Mouse (Mus musculus): ENCODE measurements at regions not wholly inside any gene's neighbourhood (a gene's known extent, or its start where the extent isn't known, plus 50 kb on each side); places are given as distances from the start of the nearest gene placed in this dataset.

DNA sequence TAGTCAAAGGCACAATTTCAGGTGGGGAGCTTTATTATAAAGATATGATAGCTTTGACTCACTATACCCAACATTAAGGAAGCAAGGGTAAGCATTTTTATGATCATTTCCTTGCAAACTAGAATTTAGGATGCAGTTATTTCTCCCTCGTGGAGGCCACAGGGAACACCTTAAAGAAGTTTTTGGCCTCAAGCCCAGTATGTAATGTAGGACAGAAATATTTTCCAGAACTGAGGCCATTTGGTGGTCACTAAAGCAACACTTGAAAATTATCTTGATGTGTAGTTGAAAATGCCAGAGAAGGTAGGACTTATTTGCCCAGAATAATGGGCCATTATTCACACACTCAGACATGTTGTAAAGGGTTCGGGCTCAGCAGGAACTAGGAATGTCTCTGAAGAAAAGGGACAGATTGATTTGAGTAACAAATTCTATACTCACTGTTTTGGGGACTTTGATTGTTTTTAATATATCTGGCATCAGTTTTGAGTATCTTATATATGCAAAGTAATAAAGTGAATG, 301.3 kb downstream of the Pros1 start:
- in situ Hi-C loops (cut with MboI; ENCODE audit: low sequenced_read_pairs in 2 of 2, unreplicated experiment in 2 of 2) = no loop called here
- TF ChIP-seq MAFK (IDR thresholded peaks at IDR 0.05; ENCODE audit: insufficient read depth, low read depth, low read length) = no peak
- H3K4me1 ChIP-seq (ENCODE audit: control insufficient read depth in 2 of 2, insufficient read depth in 2 of 2, low read length in 2 of 2, poor library complexity in 1 of 2) = no peaks in the 10 kb centered on the region
- H3K27ac ChIP-seq (ENCODE audit: insufficient read depth, low read depth, low read length, poor library complexity, severe bottlenecking) = no peak overlapping the region
- H3K4me3 ChIP-seq (ENCODE audit: insufficient read depth in 1 of 2, low read depth in 1 of 2, low read length in 2 of 2, poor library complexity in 1 of 2, severe bottlenecking in 1 of 2) = no peak overlapping the region
- H3K36me3 ChIP-seq (ENCODE audit: control insufficient read depth, insufficient read depth, low read length, poor library complexity, severe bottlenecking) = no peaks in the 10 kb centered on the region
- H3K9me3 ChIP-seq (ENCODE audit: control insufficient read depth, insufficient read depth, low read depth, low read length) = no peaks in the 10 kb centered on the region
- DNase-seq (ENCODE audit: low read depth, low spot score) = no peak
- H3K9ac ChIP-seq (ENCODE audit: insufficient read depth, low read depth, low read length, poor library complexity, severe bottlenecking) = no peak overlapping the region

DNA sequence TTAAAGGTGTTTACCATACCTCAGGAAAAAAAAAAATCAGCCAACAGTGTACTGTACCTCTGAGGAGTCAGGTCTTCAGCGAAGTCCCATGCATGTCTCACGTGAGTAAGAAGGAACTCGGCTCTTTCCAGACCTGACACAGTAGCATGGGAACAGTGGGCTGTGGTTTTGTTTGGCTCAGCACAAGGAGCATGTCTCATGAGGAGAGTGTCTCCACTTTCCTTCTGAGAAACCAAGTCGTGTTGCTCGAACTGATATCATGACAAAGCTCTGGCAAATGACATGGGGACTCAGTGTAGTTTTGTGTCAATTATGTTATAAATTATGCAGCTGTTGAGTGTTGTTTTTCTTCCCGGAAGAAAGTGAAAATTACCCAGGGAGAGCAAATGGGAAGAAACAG, 316.0 kb downstream of the Pros1 start:
- H3K9me3 ChIP-seq (ENCODE audit: control insufficient read depth, insufficient read depth, low read depth, low read length) = no peaks in the 10 kb centered on the region
- no peak for TF ChIP-seq ZNF384 (IDR thresholded peaks at IDR 0.05; ENCODE audit: low read depth, low read length)
- TF ChIP-seq MAFK (IDR thresholded peaks at IDR 0.05; ENCODE audit: insufficient read depth, low read depth, low read length) = no peak
- no peak for TF ChIP-seq ZC3H11A (IDR thresholded peaks at IDR 0.05; ENCODE audit: borderline replicate concordance, low read depth, low read length)
- TF ChIP-seq HCFC1 (IDR thresholded peaks at IDR 0.05; ENCODE audit: borderline replicate concordance, insufficient read depth, low read length) = no peak
- no peak for TF ChIP-seq CHD2 (IDR thresholded peaks at IDR 0.05; ENCODE audit: low read depth, low read length)
- DNase-seq (ENCODE audit: low read depth, low spot score) = no peak
- no peaks in the 10 kb centered on the region for H3K36me3 ChIP-seq (ENCODE audit: control insufficient read depth, insufficient read depth, low read length, poor library complexity, severe bottlenecking)
- H3K4me1 ChIP-seq (ENCODE audit: control insufficient read depth in 2 of 2, insufficient read depth in 2 of 2, low read length in 2 of 2, poor library complexity in 1 of 2) = no peaks in the 10 kb centered on the region
- H3K4me3 ChIP-seq (ENCODE audit: insufficient read depth in 1 of 2, low read depth in 1 of 2, low read length in 2 of 2, poor library complexity in 1 of 2, severe bottlenecking in 1 of 2) = no peak overlapping the region
- H3K27ac ChIP-seq (ENCODE audit: insufficient read depth, low read depth, low read length, poor library complexity, severe bottlenecking) = no peak overlapping the region
- in situ Hi-C loops (cut with MboI; ENCODE audit: low sequenced_read_pairs in 2 of 2, unreplicated experiment in 2 of 2) = no loop called here
- no peak overlapping the region for H3K9ac ChIP-seq (ENCODE audit: insufficient read depth, low read depth, low read length, poor library complexity, severe bottlenecking)

DNA sequence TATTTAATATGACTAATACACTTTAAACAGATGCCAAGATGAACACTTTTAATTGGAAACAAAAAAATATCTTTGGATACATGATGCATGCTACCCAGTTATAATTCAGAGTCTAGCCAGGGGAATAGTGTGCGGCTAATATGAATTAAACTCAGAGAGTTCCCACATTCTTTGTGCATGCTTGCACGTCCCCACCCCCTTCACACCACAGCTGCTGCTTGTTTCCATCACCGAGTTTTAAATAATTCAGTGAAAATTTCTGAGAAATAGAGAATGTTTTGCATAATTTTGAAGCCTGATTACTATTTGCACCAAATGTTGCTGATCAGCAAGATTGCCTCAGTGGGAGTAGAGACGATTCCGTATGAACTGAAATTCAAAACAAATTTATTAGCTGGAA, 325.1 kb downstream of the Pros1 start:
- no peaks in the 10 kb centered on the region for H3K9me3 ChIP-seq (ENCODE audit: control insufficient read depth, insufficient read depth, low read depth, low read length)
- no peak for DNase-seq (ENCODE audit: low read depth, low spot score)
- TF ChIP-seq HCFC1 (IDR thresholded peaks at IDR 0.05; ENCODE audit: borderline replicate concordance, insufficient read depth, low read length) = no peak
- TF ChIP-seq MAFK (IDR thresholded peaks at IDR 0.05; ENCODE audit: insufficient read depth, low read depth, low read length) = no peak
- no peak overlapping the region for H3K4me3 ChIP-seq (ENCODE audit: insufficient read depth in 1 of 2, low read depth in 1 of 2, low read length in 2 of 2, poor library complexity in 1 of 2, severe bottlenecking in 1 of 2)
- no peaks in the 10 kb centered on the region for H3K36me3 ChIP-seq (ENCODE audit: control insufficient read depth, insufficient read depth, low read length, poor library complexity, severe bottlenecking)
- no peak overlapping the region for H3K9ac ChIP-seq (ENCODE audit: insufficient read depth, low read depth, low read length, poor library complexity, severe bottlenecking)
- in situ Hi-C loops (cut with MboI; ENCODE audit: low sequenced_read_pairs in 2 of 2, unreplicated experiment in 2 of 2) = no loop called here
- H3K4me1 ChIP-seq (ENCODE audit: control insufficient read depth in 2 of 2, insufficient read depth in 2 of 2, low read length in 2 of 2, poor library complexity in 1 of 2) = no peaks in the 10 kb centered on the region
- H3K27ac ChIP-seq (ENCODE audit: insufficient read depth, low read depth, low read length, poor library complexity, severe bottlenecking) = no peak overlapping the region

DNA sequence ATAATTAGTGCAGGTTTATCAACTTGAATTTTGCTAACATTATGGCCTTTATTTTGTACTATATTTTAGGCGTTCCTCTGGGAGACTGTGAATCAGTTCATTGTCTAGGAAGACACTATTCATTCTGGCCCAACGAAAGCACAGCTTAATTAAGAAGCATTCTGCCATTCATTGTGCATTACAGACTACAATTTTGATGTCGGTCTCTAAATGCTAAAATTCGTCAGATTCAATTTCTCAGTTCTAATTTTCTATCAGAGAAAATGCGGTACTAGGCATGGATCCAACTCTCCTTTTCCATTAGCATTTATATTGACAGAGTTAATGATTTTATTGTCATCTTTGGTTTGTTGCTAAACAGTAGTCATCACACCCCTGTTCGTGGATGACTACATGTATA, 337.1 kb downstream of the Pros1 start:
- Histone ChIP-seq H3K4me3 (ENCODE audit: insufficient read depth in 1 of 2, low read depth in 1 of 2, low read length in 2 of 2, poor library complexity in 1 of 2, severe bottlenecking in 1 of 2) (no peak overlapping the region), H3K9me3 (ENCODE audit: control insufficient read depth, insufficient read depth, low read depth, low read length) (no peaks in the 10 kb centered on the region), H3K9ac (ENCODE audit: insufficient read depth, low read depth, low read length, poor library complexity, severe bottlenecking) (no peak overlapping the region), H3K27ac (ENCODE audit: insufficient read depth, low read depth, low read length, poor library complexity, severe bottlenecking) (no peak overlapping the region), H3K36me3 (ENCODE audit: control insufficient read depth, insufficient read depth, low read length, poor library complexity, severe bottlenecking) (no peaks in the 10 kb centered on the region), H3K4me1 (ENCODE audit: control insufficient read depth in 2 of 2, insufficient read depth in 2 of 2, low read length in 2 of 2, poor library complexity in 1 of 2) (no peaks in the 10 kb centered on the region)
- DNase-seq (ENCODE audit: low read depth, low spot score) = no peak
- no peak for TF ChIP-seq ZNF384 (IDR thresholded peaks at IDR 0.05; ENCODE audit: low read depth, low read length)
- no peak for TF ChIP-seq ZC3H11A (IDR thresholded peaks at IDR 0.05; ENCODE audit: borderline replicate concordance, low read depth, low read length)
- TF ChIP-seq CHD2 (IDR thresholded peaks at IDR 0.05; ENCODE audit: low read depth, low read length) = no peak
- no peak for TF ChIP-seq MAFK (IDR thresholded peaks at IDR 0.05; ENCODE audit: insufficient read depth, low read depth, low read length)
- TF ChIP-seq HCFC1 (IDR thresholded peaks at IDR 0.05; ENCODE audit: borderline replicate concordance, insufficient read depth, low read length) = no peak
- in situ Hi-C loops (cut with MboI; ENCODE audit: low sequenced_read_pairs in 2 of 2, unreplicated experiment in 2 of 2) = no loop called here

DNA sequence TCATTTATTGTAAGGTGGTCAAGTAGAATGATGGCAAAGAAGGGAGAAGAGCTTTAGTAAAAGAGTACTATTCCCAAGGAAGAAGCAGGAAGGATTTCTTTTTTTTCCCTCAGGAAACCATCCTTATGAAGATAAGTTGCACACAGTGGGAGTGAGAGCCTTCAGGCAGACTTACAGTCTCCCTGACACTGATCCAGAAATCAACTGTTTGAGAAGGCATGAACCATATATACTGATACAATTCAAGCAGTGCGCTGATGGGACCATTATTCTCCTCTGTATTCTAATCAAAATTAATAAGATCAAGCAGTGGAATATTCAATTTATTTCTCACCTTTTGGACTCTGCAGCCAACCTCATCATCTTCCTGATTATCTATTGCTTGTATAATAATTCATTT, 337.5 kb downstream of the Pros1 start:
- TF ChIP-seq ZNF384 (IDR thresholded peaks at IDR 0.05; ENCODE audit: low read depth, low read length) = no peak
- no peak for TF ChIP-seq HCFC1 (IDR thresholded peaks at IDR 0.05; ENCODE audit: borderline replicate concordance, insufficient read depth, low read length)
- no peak for TF ChIP-seq MAFK (IDR thresholded peaks at IDR 0.05; ENCODE audit: insufficient read depth, low read depth, low read length)
- no peak for TF ChIP-seq CHD2 (IDR thresholded peaks at IDR 0.05; ENCODE audit: low read depth, low read length)
- TF ChIP-seq ZC3H11A (IDR thresholded peaks at IDR 0.05; ENCODE audit: borderline replicate concordance, low read depth, low read length) = no peak
- Histone ChIP-seq H3K4me3 (ENCODE audit: insufficient read depth in 1 of 2, low read depth in 1 of 2, low read length in 2 of 2, poor library complexity in 1 of 2, severe bottlenecking in 1 of 2) (no peak overlapping the region), H3K4me1 (ENCODE audit: control insufficient read depth in 2 of 2, insufficient read depth in 2 of 2, low read length in 2 of 2, poor library complexity in 1 of 2) (no peaks in the 10 kb centered on the region), H3K9me3 (ENCODE audit: control insufficient read depth, insufficient read depth, low read depth, low read length) (no peaks in the 10 kb centered on the region), H3K36me3 (ENCODE audit: control insufficient read depth, insufficient read depth, low read length, poor library complexity, severe bottlenecking) (no peaks in the 10 kb centered on the region), H3K9ac (ENCODE audit: insufficient read depth, low read depth, low read length, poor library complexity, severe bottlenecking) (no peak overlapping the region), H3K27ac (ENCODE audit: insufficient read depth, low read depth, low read length, poor library complexity, severe bottlenecking) (no peak overlapping the region)
- in situ Hi-C loops (cut with MboI; ENCODE audit: low sequenced_read_pairs in 2 of 2, unreplicated experiment in 2 of 2) = no loop called here
- no peak for DNase-seq (ENCODE audit: low read depth, low spot score)
